ENCODE assay signal across 39 mouse cellular contexts in genomic region chr16:48419035-48419434, GRCm38 (mm10). TPM values are rescaled to one million over a fixed set of nuclear protein-coding genes. Genes with fewer than 3 reads are reported as not detected.
"Had no signal": no experiment of that assay in that cellular context is flagged by ENCODE, and none has a peak within 500 bp of the region (broad histone marks: within the 10 kb centered on the region; RNA-seq: fewer than 3 reads in every experiment).

No protein-coding gene starts in this region.

- H3K4me3 ChIP-seq: heart, adult 2 months; heart, embryonic 13.5 days; heart, embryonic 15.5 days; hindbrain, embryonic 10.5 days; hindbrain, embryonic 12.5 days; intestine, embryonic 15.5 days; left cerebral cortex, adult 2 months; limb, embryonic 10.5 days; limb, embryonic 12.5 days had no signal

- DNase-seq: gastrocnemius, postnatal 14 days; gastrocnemius, postnatal 36 days; heart, adult 11 months; heart, adult 2 months; heart, postnatal 14 days; heart, postnatal 36 days; kidney, adult 18-20 months; kidney, adult 8-10 months; kidney, postnatal 10 days; kidney, postnatal 25 days; kidney, postnatal 4 days; liver had no signal

- H3K27me3 ChIP-seq: heart, embryonic 13.5 days; heart, embryonic 15.5 days; hindbrain, embryonic 12.5 days; intestine, embryonic 15.5 days; limb, embryonic 12.5 days had no signal

- ATAC-seq: hindbrain, embryonic 16.5 days; inflammation-experienced regulatory T-cells, adult 6 months; intestine, embryonic 15.5 days; intestine, postnatal 0 days had no signal

- H3K27ac ChIP-seq: heart, adult 2 months; heart, embryonic 13.5 days; heart, embryonic 15.5 days; hindbrain, embryonic 10.5 days; hindbrain, embryonic 12.5 days; hindbrain, embryonic 14.5 days; intestine, embryonic 15.5 days; left cerebral cortex, adult 2 months; limb, embryonic 10.5 days; limb, embryonic 12.5 days had no signal

- H3K9ac ChIP-seq: heart, embryonic 13.5 days; heart, embryonic 15.5 days; hindbrain, embryonic 12.5 days; hindbrain, embryonic 14.5 days; intestine, embryonic 15.5 days; limb, embryonic 12.5 days had no signal

- H3K9me3 ChIP-seq: heart, embryonic 13.5 days; heart, embryonic 15.5 days; hindbrain, embryonic 10.5 days; hindbrain, embryonic 12.5 days; intestine, embryonic 15.5 days; limb, embryonic 10.5 days; limb, embryonic 12.5 days had no signal

- H3K4me1 ChIP-seq: heart, embryonic 13.5 days; heart, embryonic 15.5 days; hindbrain, embryonic 10.5 days; hindbrain, embryonic 12.5 days; intestine, embryonic 15.5 days; limb, embryonic 10.5 days; limb, embryonic 12.5 days had no signal

- H3K36me3 ChIP-seq: heart, embryonic 13.5 days; heart, embryonic 15.5 days; hindbrain, embryonic 10.5 days; hindbrain, embryonic 12.5 days; intestine, embryonic 15.5 days; limb, embryonic 10.5 days; limb, embryonic 12.5 days had no signal

- H3K4me2 ChIP-seq: heart, embryonic 11.5 days; heart, embryonic 13.5 days; heart, embryonic 15.5 days; hindbrain, embryonic 12.5 days; hindbrain, embryonic 14.5 days; intestine, embryonic 15.5 days; limb, embryonic 12.5 days; liver, embryonic 11.5 days had no signal

RNA-seq across cellular contexts. Expression of gene Gm5485, which starts 6.8 kb away (rescaled TPM):
- total RNA-seq: gastrocnemius, adult 18-20 months; gastrocnemius, adult 8-10 months; gastrocnemius, postnatal 14 days; gastrocnemius, postnatal 36 days; heart, adult 2 months; heart, postnatal 14 days; heart, postnatal 36 days; layer of hippocampus, adult 18-20 months; layer of hippocampus, adult 8-10 months; layer of hippocampus, postnatal 10 days; layer of hippocampus, postnatal 25 days; left cerebral cortex, adult 2 months; left cerebral cortex, postnatal 14 days; left cerebral cortex, postnatal 36 days had no signal
- polyA plus RNA-seq: gonadal fat pad, adult 2 months; heart, adult 2 months; heart, embryonic 11.5 days; heart, embryonic 13.5 days; heart, embryonic 15.5 days; heart, postnatal 0 days; hindbrain, embryonic 10.5 days; hindbrain, embryonic 12.5 days; hindbrain, embryonic 14.5 days; hindbrain, embryonic 16.5 days; kidney, embryonic 14.5 days; kidney, embryonic 16.5 days; limb, embryonic 10.5 days; limb, embryonic 12.5 days; limb, embryonic 14.5 days; liver, embryonic 11.5 days had no signal

RNA-seq across cellular contexts. Expression of gene Morc1, which starts 12.0 kb away (rescaled TPM):
- total RNA-seq: gastrocnemius, adult 8-10 months; heart, adult 2 months; heart, postnatal 36 days; left cerebral cortex, adult 2 months; left cerebral cortex, postnatal 36 days had no signal
- polyA plus RNA-seq: hindbrain, embryonic 10.5 days; hindbrain, embryonic 12.5 days; kidney, embryonic 14.5 days; limb, embryonic 10.5 days had no signal
